Mouse (Mus musculus): Measurements from ENCODE around the gene Krt32. TPM values are rescaled to one million over a fixed set of nuclear protein-coding genes. Genes with fewer than 3 reads are reported as not detected.

Gene Krt32
- polyA plus RNA-seq, 2 experiments = not detected

DNA sequence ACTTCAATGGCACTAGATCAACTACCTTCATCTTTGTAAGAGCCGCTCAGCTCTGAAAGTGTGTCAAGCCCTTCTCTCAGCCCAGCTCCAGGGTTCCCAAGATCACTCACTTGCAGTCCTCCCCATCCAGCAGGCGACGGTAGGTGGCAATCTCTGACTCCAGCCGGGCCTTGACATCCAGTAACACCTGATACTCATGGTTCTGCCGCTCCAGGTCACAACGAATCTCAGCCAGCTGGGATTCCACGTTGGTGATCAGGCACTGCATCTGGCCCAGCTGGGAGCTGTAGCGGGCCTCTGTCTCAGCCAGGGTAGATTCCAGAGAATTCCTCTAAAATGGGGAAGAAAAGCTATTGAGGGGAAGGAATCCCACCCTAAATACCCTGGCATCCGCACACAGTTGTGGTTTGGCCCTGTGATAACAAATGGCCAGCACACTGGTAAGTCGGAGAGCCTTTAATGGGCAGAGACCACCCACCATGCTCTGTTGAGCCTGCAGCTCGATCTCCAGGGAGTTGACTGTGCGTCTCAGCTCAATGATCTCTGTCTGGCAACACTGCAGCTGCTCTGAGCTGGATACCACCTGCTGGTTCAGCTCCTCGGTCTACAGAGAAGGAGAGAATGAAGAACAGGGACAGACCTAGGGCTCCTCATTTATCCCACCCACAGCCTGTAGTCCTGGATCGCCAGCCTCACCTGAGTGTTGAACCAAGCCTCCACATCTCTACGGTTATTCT lies 14.8 kb upstream of the Krt32 start:
- Histone ChIP-seq H3K27ac (no peak overlapping the region), H3K4me3 (ENCODE audit: insufficient read depth in 1 of 2, low read depth in 2 of 2, low read length in 2 of 2) (no peak overlapping the region), H3K9me3 (ENCODE audit: control insufficient read depth, low read length) (no peaks in the 10 kb centered on the region), H3K9ac (replicated peaks) (no peak overlapping the region), H3K36me3 (replicated peaks; ENCODE audit: control insufficient read depth, insufficient read depth, low read depth) (no peaks in the 10 kb centered on the region), H3K4me2 (ENCODE audit: low read depth) (no peak overlapping the region), H3K27me3 (ENCODE audit: control insufficient read depth, insufficient read depth, low read length) (no peaks in the 10 kb centered on the region), H3K4me1 (replicated peaks; ENCODE audit: control insufficient read depth in 2 of 2, insufficient read depth in 2 of 2, low read length in 1 of 2) (no peaks in the 10 kb centered on the region)
- 52% methylated on average over 15 of the region's 15 CpGs for WGBS (ENCODE audit: insufficient replicate concordance)
- no peak for ATAC-seq (ENCODE audit: insufficient read depth)
- no peak for DNase-seq (ENCODE audit: low read depth in 3 of 3, low spot score in 3 of 3)
- TF ChIP-seq CTCF (IDR thresholded peaks at IDR 0.05; ENCODE audit: low read depth) (no peak), EP300 (IDR thresholded peaks at IDR 0.05; ENCODE audit: low read depth) (no peak)

GRCm38 (mm10) chr11:100100391-100100790 lies 12.4 kb upstream of the Krt32 start:
- Histone ChIP-seq H3K36me3 (replicated peaks; ENCODE audit: control insufficient read depth, insufficient read depth, low read depth) (no peaks in the 10 kb centered on the region), H3K4me3 (ENCODE audit: insufficient read depth in 1 of 2, low read depth in 2 of 2, low read length in 2 of 2) (no peak overlapping the region), H3K9ac (replicated peaks) (no peak overlapping the region), H3K27ac (no peak overlapping the region), H3K4me2 (ENCODE audit: low read depth) (no peak overlapping the region), H3K27me3 (ENCODE audit: control insufficient read depth, insufficient read depth, low read length) (no peaks in the 10 kb centered on the region), H3K4me1 (replicated peaks; ENCODE audit: control insufficient read depth in 2 of 2, insufficient read depth in 2 of 2, low read length in 1 of 2) (no peaks in the 10 kb centered on the region), H3K9me3 (ENCODE audit: control insufficient read depth, low read length) (no peaks in the 10 kb centered on the region)
- DNase-seq (ENCODE audit: low read depth in 3 of 3, low spot score in 3 of 3) (no peak), ATAC-seq (ENCODE audit: insufficient read depth) (no peak)
- no peak for TF ChIP-seq CTCF (IDR thresholded peaks at IDR 0.05; ENCODE audit: low read depth)
- TF ChIP-seq EP300 (IDR thresholded peaks at IDR 0.05; ENCODE audit: low read depth) = no peak
- 54% methylated on average over 4 of the region's 4 CpGs for WGBS (ENCODE audit: insufficient replicate concordance)

GRCm38 (mm10) chr11:100097819-100098218 lies 9.8 kb upstream of the Krt32 start:
- TF ChIP-seq EP300 (IDR thresholded peaks at IDR 0.05; ENCODE audit: low read depth) = no peak
- no peak for TF ChIP-seq CTCF (IDR thresholded peaks at IDR 0.05; ENCODE audit: low read depth)
- Histone ChIP-seq H3K36me3 (replicated peaks; ENCODE audit: control insufficient read depth, insufficient read depth, low read depth) (no peaks in the 10 kb centered on the region), H3K27me3 (ENCODE audit: control insufficient read depth, insufficient read depth, low read length) (no peaks in the 10 kb centered on the region), H3K4me3 (ENCODE audit: insufficient read depth in 1 of 2, low read depth in 2 of 2, low read length in 2 of 2) (no peak overlapping the region), H3K4me2 (ENCODE audit: low read depth) (no peak overlapping the region), H3K27ac (no peak overlapping the region), H3K9me3 (ENCODE audit: control insufficient read depth, low read length) (no peaks in the 10 kb centered on the region), H3K4me1 (replicated peaks; ENCODE audit: control insufficient read depth in 2 of 2, insufficient read depth in 2 of 2, low read length in 1 of 2) (no peaks in the 10 kb centered on the region), H3K9ac (replicated peaks) (no peak overlapping the region)
- ATAC-seq (ENCODE audit: insufficient read depth) (no peak), DNase-seq (ENCODE audit: low read depth in 3 of 3, low spot score in 3 of 3) (no peak)
- WGBS (ENCODE audit: insufficient replicate concordance) = 61% methylated on average over 9 of the region's 9 CpGs

DNA sequence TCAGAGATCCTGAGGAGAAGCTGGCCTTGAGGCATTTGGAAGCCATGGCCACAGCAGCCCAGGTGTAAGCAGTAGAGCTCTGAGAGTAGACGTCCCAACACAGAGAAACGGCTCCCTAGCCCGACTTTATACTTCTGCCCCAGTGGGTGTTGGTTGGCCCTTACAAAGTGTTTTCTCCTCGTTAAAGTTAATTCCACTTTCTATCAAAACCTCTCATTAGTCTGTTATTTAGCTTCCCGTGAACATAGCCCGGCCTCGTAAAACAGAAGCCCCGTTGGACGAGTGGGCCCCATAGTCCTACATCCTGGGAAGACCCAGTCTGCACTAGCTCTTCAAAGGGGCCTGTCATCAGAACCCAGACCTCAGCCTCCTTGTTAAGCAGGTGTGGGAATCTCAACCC lies 8.1 kb upstream of the Krt32 start, which contains the start of gene Krt35:
Krt35 (minus strand) TSS at position 101 of the 400 bp plus-strand sequence.
- no peak within 1 kb of the TSS for H3K27ac ChIP-seq
- no peak for ATAC-seq (ENCODE audit: insufficient read depth)
- H3K27me3 ChIP-seq (ENCODE audit: control insufficient read depth, insufficient read depth, low read length) = no peaks in the 10 kb centered on the region
- H3K36me3 ChIP-seq (replicated peaks; ENCODE audit: control insufficient read depth, insufficient read depth, low read depth) = no peaks in the 10 kb centered on the region
- no peak within 1 kb of the TSS for H3K4me2 ChIP-seq (ENCODE audit: low read depth)
- H3K4me3 ChIP-seq (ENCODE audit: insufficient read depth in 1 of 2, low read depth in 2 of 2, low read length in 2 of 2) = no peak within 1 kb of the TSS
- WGBS (ENCODE audit: insufficient replicate concordance) = 70% methylated on average over 9 of the region's 9 CpGs
- TF ChIP-seq EP300 (IDR thresholded peaks at IDR 0.05; ENCODE audit: low read depth) (no peak), CTCF (IDR thresholded peaks at IDR 0.05; ENCODE audit: low read depth) (no peak)
- DNase-seq (ENCODE audit: low read depth in 3 of 3, low spot score in 3 of 3) = no peak
- no peaks in the 10 kb centered on the region for H3K4me1 ChIP-seq (replicated peaks; ENCODE audit: control insufficient read depth in 2 of 2, insufficient read depth in 2 of 2, low read length in 1 of 2)
- no peak within 1 kb of the TSS for H3K9ac ChIP-seq (replicated peaks)
- H3K9me3 ChIP-seq (ENCODE audit: control insufficient read depth, low read length) = no peaks in the 10 kb centered on the region

DNA sequence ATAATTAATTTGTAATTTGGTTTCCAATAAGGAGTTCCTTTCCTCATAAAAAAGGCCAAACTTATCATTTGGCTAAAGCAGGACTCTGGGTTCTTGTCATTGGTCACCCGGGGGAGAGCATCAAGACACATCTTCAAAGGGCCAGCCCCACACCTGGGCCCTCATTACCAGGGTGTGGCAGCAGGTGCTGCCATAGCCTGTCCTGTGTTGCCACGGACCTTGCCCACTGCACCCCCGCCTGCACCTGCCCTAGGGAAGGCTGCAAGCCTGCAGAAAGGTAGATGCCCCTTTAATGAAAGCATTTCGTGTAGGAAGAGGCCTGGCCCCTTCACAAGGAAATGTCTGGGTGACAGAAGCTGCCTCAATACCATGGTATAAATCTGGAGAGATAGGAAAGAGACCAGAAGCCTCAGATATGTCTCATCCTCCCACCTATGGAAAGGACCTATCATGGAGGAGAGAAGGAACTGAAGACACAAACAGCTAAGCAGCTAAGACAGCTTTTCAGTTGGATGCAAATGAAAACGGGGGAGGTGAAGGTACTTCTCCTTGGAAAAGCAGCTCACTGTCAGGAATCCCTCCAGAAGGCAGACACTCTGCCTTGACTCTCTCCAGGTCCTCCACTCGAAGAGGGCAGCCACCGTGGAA lies 476 bp upstream of the Krt32 start:
- no peak for DNase-seq (ENCODE audit: low read depth in 3 of 3, low spot score in 3 of 3)
- no peak for TF ChIP-seq EP300 (IDR thresholded peaks at IDR 0.05; ENCODE audit: low read depth)
- TF ChIP-seq CTCF (IDR thresholded peaks at IDR 0.05; ENCODE audit: low read depth) = no peak
- Histone ChIP-seq H3K4me2 (ENCODE audit: low read depth) (no peak overlapping the region), H3K27ac (no peak overlapping the region), H3K4me3 (ENCODE audit: insufficient read depth in 1 of 2, low read depth in 2 of 2, low read length in 2 of 2) (no peak overlapping the region), H3K27me3 (ENCODE audit: control insufficient read depth, insufficient read depth, low read length) (no peaks in the 10 kb centered on the region), H3K4me1 (replicated peaks; ENCODE audit: control insufficient read depth in 2 of 2, insufficient read depth in 2 of 2, low read length in 1 of 2) (no peaks in the 10 kb centered on the region), H3K9ac (replicated peaks) (no peak overlapping the region), H3K36me3 (replicated peaks; ENCODE audit: control insufficient read depth, insufficient read depth, low read depth) (no peaks in the 10 kb centered on the region), H3K9me3 (ENCODE audit: control insufficient read depth, low read length) (no peaks in the 10 kb centered on the region)
- WGBS (ENCODE audit: insufficient replicate concordance) = 38% methylated on average over 7 of the region's 7 CpGs
- no peak for ATAC-seq (ENCODE audit: insufficient read depth)
